In the genomic region with DNA sequence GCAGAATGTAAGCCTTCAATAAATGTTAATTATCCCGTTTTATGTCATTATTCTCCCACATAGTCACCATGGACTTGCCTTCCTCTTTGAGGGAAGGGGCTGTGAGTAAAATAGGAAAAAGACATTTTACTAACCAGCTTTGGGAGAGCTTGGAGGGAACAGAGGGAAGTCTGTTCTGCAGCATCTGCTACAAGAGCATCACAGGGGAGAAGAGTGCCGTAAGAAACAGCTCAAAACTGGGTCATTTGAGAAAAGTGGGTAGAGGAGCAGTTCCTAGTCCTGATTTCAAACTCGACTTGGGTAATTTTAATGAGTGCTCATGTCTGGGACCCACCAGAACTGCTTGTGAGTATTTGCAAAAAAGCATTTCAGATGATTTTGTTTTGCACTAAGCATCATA, we compare ENCODE assay signal across 23 mouse cellular contexts.
"Had no signal": no experiment of that assay in that cellular context is flagged by ENCODE, and none has a peak within 500 bp of the region (broad histone marks: within the 10 kb centered on the region; RNA-seq: fewer than 3 reads in every experiment).

No protein-coding gene starts in this region.

- H3K36me3 ChIP-seq: heart, embryonic 13.5 days; heart, embryonic 15.5 days; hindbrain, embryonic 13.5 days; hindbrain, embryonic 15.5 days; kidney, embryonic 15.5 days; limb, embryonic 13.5 days; limb, embryonic 15.5 days; liver, embryonic 12.5 days had no signal

- H3K4me3 ChIP-seq: heart, embryonic 13.5 days; heart, embryonic 15.5 days; hindbrain, embryonic 13.5 days; hindbrain, embryonic 15.5 days; kidney, embryonic 15.5 days; limb, embryonic 13.5 days; limb, embryonic 15.5 days; liver, embryonic 12.5 days had no signal

- DNase-seq: forebrain, postnatal 0 days; gastrocnemius, postnatal 14 days; gastrocnemius, postnatal 36 days; heart, adult 18-20 months; heart, postnatal 14 days; heart, postnatal 36 days; kidney, adult 11 months; kidney, adult 2 months; kidney, adult 9 months; kidney, postnatal 14 days; kidney, postnatal 36 days; left cerebral cortex, postnatal 4 days had no signal

- H3K27me3 ChIP-seq: heart, embryonic 13.5 days; heart, embryonic 15.5 days; hindbrain, embryonic 13.5 days; hindbrain, embryonic 15.5 days; kidney, embryonic 15.5 days; limb, embryonic 13.5 days; limb, embryonic 15.5 days; liver, embryonic 12.5 days had no signal

- H3K9me3 ChIP-seq: heart, embryonic 15.5 days; hindbrain, embryonic 15.5 days; kidney, embryonic 15.5 days; limb, embryonic 15.5 days; liver, embryonic 12.5 days had no signal

- H3K27ac ChIP-seq: heart, embryonic 13.5 days; heart, embryonic 15.5 days; hindbrain, embryonic 13.5 days; hindbrain, embryonic 15.5 days; hindbrain, postnatal 0 days; kidney, embryonic 15.5 days; kidney, postnatal 0 days; limb, embryonic 13.5 days; limb, embryonic 15.5 days; liver, embryonic 12.5 days; liver, embryonic 14.5 days had no signal

- H3K4me1 ChIP-seq: heart, embryonic 13.5 days; heart, embryonic 15.5 days; hindbrain, embryonic 13.5 days; hindbrain, embryonic 15.5 days; kidney, embryonic 15.5 days; limb, embryonic 13.5 days; limb, embryonic 15.5 days; liver, embryonic 12.5 days had no signal
